Mouse (Mus musculus): ENCODE measurements around the gene Rhcg. TPM values are rescaled to one million over a fixed set of nuclear protein-coding genes. Genes with fewer than 3 reads are reported as not detected.

Rhcg gene
- total and polyA plus RNA-seq, 2 experiments = not detected

DNA sequence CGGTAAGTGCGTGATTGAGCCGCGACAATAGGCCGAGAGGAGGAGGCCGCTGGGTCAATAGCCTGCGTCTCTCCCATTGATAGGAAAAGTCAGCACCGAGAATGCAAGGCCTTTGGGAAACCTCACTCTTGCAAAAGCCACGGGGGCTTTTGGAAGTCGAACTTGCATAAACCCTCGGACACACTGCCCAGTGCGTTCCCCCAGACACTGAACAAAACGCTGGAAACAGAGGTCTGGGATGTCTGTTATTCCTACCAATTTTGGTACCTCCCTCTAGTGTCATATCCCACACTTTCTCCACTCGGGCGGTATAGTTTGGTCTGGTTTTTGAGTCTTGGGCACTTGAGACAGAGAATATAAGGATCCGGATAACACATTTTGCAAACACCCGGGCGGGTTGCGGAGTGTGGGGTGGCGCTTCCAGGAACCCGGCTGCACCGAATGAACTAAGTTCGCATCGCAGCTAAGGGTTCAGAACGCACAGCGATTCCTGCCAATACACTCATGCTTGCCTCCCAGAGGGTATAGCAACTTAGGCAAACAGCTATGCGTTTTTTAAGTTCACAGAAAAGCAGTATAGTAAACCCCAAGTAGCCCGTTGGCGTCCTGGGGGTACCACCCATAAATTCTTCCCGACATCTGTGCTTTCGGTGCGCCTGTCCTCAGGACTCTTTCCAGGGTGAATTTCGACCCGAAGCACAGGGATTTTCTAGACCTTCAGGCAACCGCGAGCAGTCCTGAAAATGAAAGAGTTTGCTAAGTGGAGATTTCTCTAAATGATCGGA is 73.0 kb downstream of the Rhcg start:
- 4% methylated on average over 37 of the region's 37 CpGs for WGBS
- Histone ChIP-seq H3K27ac (replicated peaks; ENCODE audit: insufficient read depth, low read depth, low read length) (no peak overlapping the region), H3K79me2 (ENCODE audit: control insufficient read depth, insufficient read depth, low read length) (no peaks in the 10 kb centered on the region), H3K4me3 (ENCODE audit: insufficient read depth, low read depth, low read length) (no peak overlapping the region), H3K36me3 (ENCODE audit: control insufficient read depth, insufficient read depth, low read length) (no peaks in the 10 kb centered on the region), H3K4me1 (ENCODE audit: control insufficient read depth, insufficient read depth, low read length) (no peaks in the 10 kb centered on the region), H3K9ac (ENCODE audit: low read depth, low read length) (no peak overlapping the region), H3K27me3 (ENCODE audit: control insufficient read depth, insufficient read depth, low read length) (peaks cover 18% of the 10 kb centered on the region; the same call in 1 of the 2 replicates)
- no peak for DNase-seq (ENCODE audit: extremely low read depth, low read depth, low spot score)
- TF ChIP-seq POLR2A (IDR thresholded peaks at IDR 0.05; ENCODE audit: extremely low read depth, insufficient read depth, low read length) = no peak
- TF ChIP-seq CTCF (IDR thresholded peaks at IDR 0.05; ENCODE audit: low read depth, low read length) = no peak

Other genes with a start within 250 kb of the Rhcg start
- gene Rlbp1, start 230.6 kb downstream of the Rhcg start, total RNA-seq (2014; rRNA removed) = not detected in 2 replicates
- gene Rlbp1, start 230.6 kb downstream of the Rhcg start, polyA plus RNA-seq (2012; rRNA removed) = not detected in 2 replicates
- 0.18 and 0.94 TPM in 2 replicates for gene Fanci, start 225.7 kb downstream of the Rhcg start, total RNA-seq (2014; rRNA removed)
- gene Fanci, start 225.7 kb downstream of the Rhcg start, polyA plus RNA-seq (2012; rRNA removed) = 0.02 and 0.17 TPM in 2 replicates
- gene Polg, start 151.3 kb downstream of the Rhcg start, total RNA-seq (2014; rRNA removed) = 28.9 and 39.6 TPM in 2 replicates
- gene Polg, start 151.3 kb downstream of the Rhcg start, polyA plus RNA-seq (2012; rRNA removed) = 26.8 and 31.9 TPM in 2 replicates
- under 0.01 and 0.07 TPM in 2 replicates for gene Ticrr, start 42.5 kb upstream of the Rhcg start, total RNA-seq (2014; rRNA removed)
- gene Ticrr, start 42.5 kb upstream of the Rhcg start, polyA plus RNA-seq (2012; rRNA removed) = 0.04 TPM in 1 of 2 replicates, not detected in the other
- gene Kif7, start 98.1 kb upstream of the Rhcg start, total RNA-seq (2014; rRNA removed) = 0.20 and 0.37 TPM in 2 replicates
- 0.21 TPM in 2 replicates for gene Kif7, start 98.1 kb upstream of the Rhcg start, polyA plus RNA-seq (2012; rRNA removed)
- 0.60 and 0.74 TPM in 2 replicates for gene Plin1, start 115.2 kb upstream of the Rhcg start, total RNA-seq (2014; rRNA removed)
- gene Plin1, start 115.2 kb upstream of the Rhcg start, polyA plus RNA-seq (2012; rRNA removed) = not detected in 2 replicates
- 17.2 and 18.1 TPM in 2 replicates for gene Pex11a, start 125.5 kb upstream of the Rhcg start, total RNA-seq (2014; rRNA removed)
- 40.3 and 43.8 TPM in 2 replicates for gene Pex11a, start 125.5 kb upstream of the Rhcg start, polyA plus RNA-seq (2012; rRNA removed)
- gene Wdr93, start 125.5 kb upstream of the Rhcg start, total RNA-seq (2014; rRNA removed) = 0.74 and 0.81 TPM in 2 replicates
- gene Wdr93, start 125.5 kb upstream of the Rhcg start, polyA plus RNA-seq (2012; rRNA removed) = 0.10 and 0.21 TPM in 2 replicates
- 0.18 and 0.20 TPM in 2 replicates for gene Mesp1, start 176.1 kb upstream of the Rhcg start, total RNA-seq (2014; rRNA removed)
- not detected in 2 replicates for gene Mesp1, start 176.1 kb upstream of the Rhcg start, polyA plus RNA-seq (2012; rRNA removed)
- 0.07 and 0.09 TPM in 2 replicates for gene Mesp2, start 193.1 kb upstream of the Rhcg start, total RNA-seq (2014; rRNA removed)
- gene Mesp2, start 193.1 kb upstream of the Rhcg start, polyA plus RNA-seq (2012; rRNA removed) = 0.23 and 0.24 TPM in 2 replicates
- gene Anpep, start 243.4 kb upstream of the Rhcg start, total RNA-seq (2014; rRNA removed) = 31.4 and 56.5 TPM in 2 replicates
- 92.5 and 100 TPM in 2 replicates for gene Anpep, start 243.4 kb upstream of the Rhcg start, polyA plus RNA-seq (2012; rRNA removed)